Mouse (Mus musculus) neural tube, embryonic 12.5 days (tissue): Measurements from ENCODE around the gene Rpl27a. TPM values are rescaled to one million over a fixed set of nuclear protein-coding genes. Genes with fewer than 3 reads are reported as not detected.

Experiments
- microRNA-seq: library from miRNA; unstranded; fragments of <30 nt; microRNA quantifications from one replicate; pipeline ENCODE4, GENCODE M21; 2017
- polyA plus RNA-seq: library from polyadenylated mRNA; unstranded; fragments of >200 nt; fragmentation: Nextera tagmentation; extraction: Ambion mirVana; gene quantifications from 2 replicates; pipeline ENCODE4 v1.2.1, GENCODE M21; 2016

Gene Rpl27a
- polyA plus RNA-seq, 1 experiment from 2014 or later: 88.0 TPM

Small RNAs within 50 kb of the gene (microRNA-seq; reads per million reads assigned to microRNA genes)
- gene Gm47284: 2.4 reads per million, percentile 4 among the genes with 10 or more reads in this experiment

Other genes with a start within 250 kb of the Rpl27a start
- 6.4 and 8.7 TPM in 2 replicates for gene Stk33, start 80.1 kb upstream of the Rpl27a start, polyA plus RNA-seq
- gene Trim66, start 11.0 kb upstream of the Rpl27a start, polyA plus RNA-seq: 0.05 and 0.14 TPM in 2 replicates
- 44.1 and 51.0 TPM in 2 replicates for gene St5, start 184.5 kb downstream of the Rpl27a start, polyA plus RNA-seq
- 16.1 and 17.6 TPM in 2 replicates for gene Akip1, start 184.5 kb downstream of the Rpl27a start, polyA plus RNA-seq
- gene BC051019, start 204.7 kb downstream of the Rpl27a start, polyA plus RNA-seq: not detected in 2 replicates
- gene Ascl3, start 212.6 kb downstream of the Rpl27a start, polyA plus RNA-seq: 0.31 TPM in 1 of 2 replicates, not detected in the other
- gene Tmem9b, start 233.7 kb downstream of the Rpl27a start, polyA plus RNA-seq: 68.4 and 74.2 TPM in 2 replicates